Mouse (Mus musculus) G1E (cell line): ENCODE data around the gene Casp8ap2.

Experiments
- CTCF ChIP-seq: IDR thresholded peaks from 2 replicates; pipeline ENCODE4 v1.5.1; 2012; ENCODE audit warnings: low read depth, low read length, inconsistent platforms, mixed read lengths
- GATA1 ChIP-seq: IDR thresholded peaks from 2 replicates; pipeline ENCODE4 v1.6.1; 2012; ENCODE audit warnings: borderline replicate concordance, low read length, inconsistent platforms, mixed read lengths
- POLR2AphosphoS5 ChIP-seq: IDR thresholded peaks from 2 replicates; pipeline ENCODE4 v1.6.1; 2012; ENCODE audit warnings: low read depth, low read length, inconsistent platforms; ENCODE audit not compliant: insufficient replicate concordance
- TAL1 ChIP-seq: conservative IDR thresholded peaks from 2 replicates; pipeline ENCODE4 v1.6.1; 2012; ENCODE audit warnings: low read depth, low read length, inconsistent platforms, mixed read lengths

- TF ChIP-seq POLR2AphosphoS5 (no peak), CTCF (no peak), TAL1 (no peak), GATA1 (no peak)
Measured at GRCm38 (mm10) chr4:32669825-32670224, 54.6 kb downstream of the Casp8ap2 start.
